Mouse (Mus musculus): ENCODE results near the gene E130208F15Rik.

DNA sequence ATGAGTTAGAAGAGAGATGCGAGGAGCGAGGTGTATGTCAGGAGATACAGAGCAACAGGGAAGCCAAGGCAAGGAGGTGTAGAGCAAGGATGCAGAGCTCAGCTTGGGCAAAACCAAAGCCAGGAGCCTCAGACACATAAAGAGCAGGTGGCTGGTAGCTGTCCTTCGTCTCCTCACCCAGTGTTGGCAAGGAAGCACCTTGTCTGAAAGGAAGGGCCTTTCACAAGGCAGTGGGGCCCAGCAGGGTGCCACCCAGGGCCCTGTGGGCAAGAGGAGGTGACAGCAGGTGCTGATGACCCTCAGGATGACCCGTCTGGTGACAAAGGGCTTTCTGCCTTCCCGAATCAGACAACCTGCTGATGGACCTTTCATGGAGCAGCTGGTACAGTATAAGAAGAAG, 13.0 kb downstream of the E130208F15Rik start:
- no peak for TF ChIP-seq CTCF (IDR thresholded peaks at IDR 0.05; ENCODE audit: low read depth)
- no peak for TF ChIP-seq EP300 (IDR thresholded peaks at IDR 0.05; ENCODE audit: low read depth)

All from liver, postnatal 0 days (tissue).